Mouse (Mus musculus): ENCODE results near the gene 5730596B20Rik.

GRCm38 (mm10) chr6:52203371-52204049 lies 26.2 kb downstream of the 5730596B20Rik start:
- TF ChIP-seq CTCF (IDR thresholded peaks at IDR 0.05; ENCODE audit: control insufficient read depth, insufficient read depth, insufficient read length) (no peak), USF1 (IDR thresholded peaks at IDR 0.05; ENCODE audit: low read depth) (no peak), MYOD1 (IDR thresholded peaks at IDR 0.05; ENCODE audit: control insufficient read depth, insufficient read length, low read depth) (no peak), MAX (IDR thresholded peaks at IDR 0.05) (no peak), MYOG (IDR thresholded peaks at IDR 0.05; ENCODE audit: control insufficient read depth, extremely low read depth, insufficient read length) (no peak), FOSL1 (IDR thresholded peaks at IDR 0.05; ENCODE audit: insufficient read depth, low read length, poor library complexity, severe bottlenecking) (no peak)
